Mouse (Mus musculus) cerebellum, postnatal 14 days (tissue): ENCODE measurements around the gene Filip1.

Experiments used
- DNase-seq, 2 experiments: peaks; one replicate each; pipeline ENCODE4 v3.0.0; 2021; ENCODE audit warnings: mixed read lengths in 2 of 2

Filip1 gene

DNA sequence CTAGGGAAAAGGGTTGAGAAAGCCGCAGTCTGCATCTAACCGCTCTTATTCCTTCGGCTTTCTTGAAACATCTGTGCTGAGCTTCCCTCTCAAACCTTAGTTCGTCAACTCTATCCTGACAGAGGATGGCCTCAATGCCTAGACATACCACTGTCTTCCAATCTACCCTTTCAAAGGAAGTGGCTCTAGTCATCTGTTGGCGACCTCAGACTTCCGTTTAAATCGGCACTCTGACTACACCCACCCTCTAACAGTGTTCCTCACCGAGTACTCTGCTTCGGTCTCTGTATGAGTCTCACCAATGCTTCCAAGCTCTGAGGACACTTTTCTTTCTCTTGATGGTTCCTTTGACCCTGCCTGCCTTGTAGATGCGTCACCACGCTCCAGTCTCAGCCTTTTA lies 196.6 kb downstream of the Filip1 start:
- DNase-seq, result no peak

DNA sequence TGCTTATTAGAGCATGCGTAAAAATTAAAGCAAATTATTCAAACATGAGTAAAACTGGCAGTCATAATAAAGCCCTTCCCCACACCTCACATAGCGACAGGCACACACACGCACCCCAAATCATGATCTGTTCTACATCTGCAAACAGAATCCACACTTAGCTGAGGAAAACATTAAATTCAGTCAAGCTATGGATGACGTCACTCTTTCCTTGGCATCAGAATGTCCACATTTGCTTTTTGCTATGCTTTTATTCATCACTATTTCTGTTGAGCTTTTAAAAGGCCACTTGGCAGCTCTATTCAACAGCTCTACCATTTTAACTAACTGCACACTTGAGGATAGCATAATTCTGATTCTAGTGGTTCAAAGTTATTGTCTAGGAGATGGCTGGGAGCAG lies 198.1 kb downstream of the Filip1 start:
- no peak for DNase-seq

DNA sequence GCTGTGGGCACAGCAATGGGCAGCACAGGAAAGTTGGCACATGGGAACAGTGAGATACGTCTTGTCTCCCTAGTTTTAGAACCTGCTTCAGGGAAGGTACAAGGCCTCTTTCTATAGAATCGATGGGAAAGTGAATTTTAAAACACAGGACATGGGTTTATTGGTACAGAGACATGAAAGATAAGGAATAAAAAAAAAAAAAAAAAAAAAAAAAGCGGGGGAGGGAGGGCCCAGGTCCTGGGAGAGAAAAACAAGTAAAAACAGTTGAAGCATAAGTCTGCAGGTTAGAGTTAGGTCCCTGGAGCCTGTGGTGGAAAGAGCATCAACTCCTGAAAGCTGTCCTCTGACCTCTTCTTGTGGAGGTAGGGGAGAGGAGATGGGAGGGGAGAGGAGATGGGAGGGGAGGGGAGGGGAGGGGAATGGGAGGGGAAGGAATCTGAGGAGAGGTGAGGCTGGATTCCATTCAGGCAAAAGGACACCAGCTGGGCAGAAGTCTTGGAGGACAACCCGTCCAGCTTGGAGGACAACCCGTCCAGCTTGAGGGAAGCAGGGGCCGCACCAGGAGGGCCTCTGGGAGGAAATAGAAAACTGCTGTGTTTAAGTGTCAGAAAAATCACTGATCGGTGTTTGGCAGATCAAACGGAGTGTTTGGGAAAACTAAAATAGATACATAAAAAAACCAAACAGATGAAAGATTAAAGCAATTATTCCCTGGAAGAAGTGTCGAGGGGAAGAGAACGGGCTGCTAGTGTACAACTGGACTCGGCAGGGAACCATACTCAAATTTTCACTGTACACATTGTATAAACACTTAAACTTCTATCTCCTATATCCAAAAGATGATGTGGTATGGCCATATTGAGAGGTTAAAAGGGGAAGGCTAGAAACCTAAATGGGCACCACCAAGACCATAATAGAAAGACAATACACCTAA lies 201.4 kb downstream of the Filip1 start:
- DNase-seq, result no peak

DNA sequence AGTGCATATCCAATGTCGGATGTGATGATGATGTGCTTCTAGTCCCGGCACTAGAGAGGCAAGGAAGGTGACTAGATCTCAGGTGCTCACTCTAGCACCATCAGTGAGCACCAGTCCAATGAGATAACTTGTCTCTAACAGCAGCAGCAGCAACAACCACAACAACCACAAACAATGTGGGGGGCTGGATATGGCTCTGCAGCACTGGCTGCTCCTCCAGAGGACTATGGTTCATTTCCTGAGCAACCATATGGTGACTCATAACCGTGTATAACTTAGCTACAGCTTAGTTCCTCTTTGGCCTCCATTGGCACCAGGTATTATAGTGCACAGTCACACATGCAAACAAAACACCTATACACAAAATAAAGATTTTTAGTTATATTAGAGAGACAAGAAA lies 202.1 kb downstream of the Filip1 start:
- DNase-seq, result no peak

DNA sequence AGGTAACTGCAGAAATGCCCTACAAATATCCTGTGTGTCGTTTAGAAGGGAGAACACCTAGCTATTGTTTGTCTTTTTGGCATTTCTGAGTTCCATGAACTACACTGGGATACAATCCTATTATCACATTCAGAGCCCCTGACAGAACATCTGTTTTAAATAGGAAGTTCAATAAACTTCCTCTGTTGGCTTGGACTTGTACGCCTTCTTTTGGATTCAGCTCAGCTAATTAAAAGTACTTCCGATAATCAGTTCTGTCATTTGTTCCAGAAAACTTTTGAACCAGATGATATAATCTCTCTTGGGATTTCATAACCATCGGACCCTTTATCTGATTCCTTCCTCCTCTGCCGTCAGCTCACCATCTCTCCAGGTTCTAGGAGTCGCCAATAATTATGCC lies 203.2 kb downstream of the Filip1 start:
- DNase-seq, result no peak

DNA sequence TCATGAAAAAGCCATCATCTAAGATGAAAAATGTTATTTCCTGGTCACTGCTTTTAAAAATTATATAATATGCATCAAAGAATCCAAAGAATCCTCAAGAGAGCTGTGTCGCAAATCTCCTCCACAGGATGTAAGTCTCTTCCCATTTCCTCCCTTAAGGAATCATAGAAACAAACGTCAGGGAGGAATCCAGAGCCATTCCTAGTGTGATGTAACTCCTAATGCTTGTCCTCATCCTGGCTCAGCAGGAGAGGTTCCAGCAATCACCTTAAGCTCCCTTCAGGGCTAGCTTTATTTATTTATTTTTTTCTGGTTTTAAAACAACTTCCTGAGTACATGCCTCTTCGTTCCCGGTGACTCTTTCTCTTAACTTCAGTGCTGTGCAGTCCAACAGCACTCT lies 205.5 kb downstream of the Filip1 start:
- DNase-seq, result no peak

DNA sequence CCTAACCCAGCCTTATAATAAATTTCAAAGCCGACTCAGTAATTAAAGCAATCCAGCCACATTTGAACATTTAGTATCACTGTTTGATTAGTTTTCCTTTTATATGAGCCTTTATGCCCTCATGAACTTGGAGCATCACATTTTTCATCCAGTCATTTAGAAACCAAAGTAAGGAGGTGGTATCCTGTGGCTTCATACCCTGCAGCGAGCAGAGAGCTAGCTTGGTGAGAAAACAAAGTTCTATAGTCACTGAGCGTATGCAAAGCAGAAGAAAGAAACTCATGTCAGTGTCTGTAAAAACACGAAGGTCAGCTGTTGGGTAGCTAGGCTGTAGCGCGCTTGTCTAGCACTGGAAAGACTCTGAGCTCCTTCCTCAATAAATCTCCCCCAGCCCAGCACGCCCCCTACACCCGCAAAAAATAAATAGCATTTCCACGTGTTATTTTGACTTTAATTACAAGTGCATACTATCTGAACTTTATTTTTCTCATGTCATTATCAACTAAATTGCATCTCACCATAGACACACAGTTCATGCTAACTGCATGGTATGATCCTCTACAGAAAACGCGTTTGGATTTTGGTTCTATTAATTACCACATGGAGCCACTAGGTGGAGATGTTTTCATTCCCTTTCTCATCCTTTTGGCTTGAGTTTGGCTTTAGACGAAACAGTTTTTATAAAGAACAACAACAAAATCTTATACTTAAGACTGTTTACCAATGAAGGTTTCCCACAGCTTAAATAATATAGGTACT lies 206.2 kb downstream of the Filip1 start:
- peak; percentile 30 to 61 for DNase-seq

DNA sequence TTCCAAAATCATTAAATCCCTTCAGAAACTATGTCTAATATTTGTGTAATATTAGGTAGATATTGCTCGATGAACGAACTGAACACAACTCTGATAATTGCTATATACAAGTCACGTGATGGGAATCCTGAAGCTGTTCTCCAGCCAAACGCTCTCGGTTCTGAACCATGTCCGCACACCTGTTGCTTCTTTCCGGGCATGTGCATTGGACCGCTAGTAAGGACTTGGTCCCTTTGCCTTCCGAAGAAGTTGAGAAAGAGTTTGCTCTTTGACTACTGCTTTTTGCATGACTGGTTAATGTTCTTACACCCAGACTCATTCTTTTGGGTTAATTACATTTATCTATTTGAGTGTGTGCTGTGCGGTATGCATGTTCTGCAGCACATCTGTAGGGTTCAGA lies 207.2 kb downstream of the Filip1 start:
- DNase-seq, result no peak

DNA sequence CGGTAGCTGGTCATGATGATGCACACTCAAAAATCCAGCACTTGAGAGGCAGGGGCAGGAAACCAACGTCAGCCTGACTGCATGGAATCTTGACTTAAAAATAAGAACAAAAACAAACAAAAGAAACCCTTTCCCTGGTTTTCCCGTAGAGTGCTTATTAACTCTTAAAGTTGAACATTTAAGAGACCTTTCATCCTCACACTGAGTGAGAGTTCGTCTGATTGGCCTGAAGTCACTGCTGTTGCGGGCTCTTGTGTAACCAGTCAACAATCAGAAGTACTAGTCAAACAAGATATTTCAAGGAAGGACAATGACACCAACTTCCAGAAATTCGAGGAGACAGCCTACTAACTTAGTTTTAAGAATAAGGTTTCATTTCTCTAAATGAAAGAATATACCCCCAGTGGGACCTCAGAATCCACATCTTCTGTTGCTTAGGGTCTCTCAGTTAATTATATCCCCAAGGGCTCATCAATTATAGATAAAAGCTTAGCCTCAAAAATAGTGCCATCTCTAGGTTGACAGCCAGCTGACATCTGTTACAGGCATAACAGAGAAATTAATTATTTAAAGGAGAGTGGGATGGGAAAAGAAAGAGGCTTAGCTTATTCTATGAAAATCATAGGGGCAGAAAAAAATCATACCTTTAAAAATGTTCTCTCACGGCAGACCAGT lies 216.1 kb downstream of the Filip1 start:
- DNase-seq, result no peak

DNA sequence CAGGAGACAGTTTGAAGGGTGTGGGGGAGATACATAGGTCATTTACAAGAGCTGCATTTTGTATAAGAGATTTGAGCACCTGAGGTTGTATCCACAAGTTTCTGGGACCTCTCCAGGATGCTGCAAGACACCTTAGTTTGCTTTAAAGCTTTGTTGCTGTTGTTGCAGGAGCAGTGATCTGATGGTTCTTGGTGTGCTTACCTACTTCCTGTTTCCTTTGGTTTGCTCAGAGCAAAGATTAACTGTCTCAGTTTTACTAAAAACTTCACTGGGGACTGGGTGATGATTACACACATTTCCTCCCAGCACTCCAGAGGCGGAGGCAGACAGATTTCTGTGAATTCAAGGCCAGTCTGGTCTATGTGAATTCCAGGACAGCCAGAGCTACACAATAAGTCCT lies 217.6 kb downstream of the Filip1 start:
- no peak for DNase-seq

DNA sequence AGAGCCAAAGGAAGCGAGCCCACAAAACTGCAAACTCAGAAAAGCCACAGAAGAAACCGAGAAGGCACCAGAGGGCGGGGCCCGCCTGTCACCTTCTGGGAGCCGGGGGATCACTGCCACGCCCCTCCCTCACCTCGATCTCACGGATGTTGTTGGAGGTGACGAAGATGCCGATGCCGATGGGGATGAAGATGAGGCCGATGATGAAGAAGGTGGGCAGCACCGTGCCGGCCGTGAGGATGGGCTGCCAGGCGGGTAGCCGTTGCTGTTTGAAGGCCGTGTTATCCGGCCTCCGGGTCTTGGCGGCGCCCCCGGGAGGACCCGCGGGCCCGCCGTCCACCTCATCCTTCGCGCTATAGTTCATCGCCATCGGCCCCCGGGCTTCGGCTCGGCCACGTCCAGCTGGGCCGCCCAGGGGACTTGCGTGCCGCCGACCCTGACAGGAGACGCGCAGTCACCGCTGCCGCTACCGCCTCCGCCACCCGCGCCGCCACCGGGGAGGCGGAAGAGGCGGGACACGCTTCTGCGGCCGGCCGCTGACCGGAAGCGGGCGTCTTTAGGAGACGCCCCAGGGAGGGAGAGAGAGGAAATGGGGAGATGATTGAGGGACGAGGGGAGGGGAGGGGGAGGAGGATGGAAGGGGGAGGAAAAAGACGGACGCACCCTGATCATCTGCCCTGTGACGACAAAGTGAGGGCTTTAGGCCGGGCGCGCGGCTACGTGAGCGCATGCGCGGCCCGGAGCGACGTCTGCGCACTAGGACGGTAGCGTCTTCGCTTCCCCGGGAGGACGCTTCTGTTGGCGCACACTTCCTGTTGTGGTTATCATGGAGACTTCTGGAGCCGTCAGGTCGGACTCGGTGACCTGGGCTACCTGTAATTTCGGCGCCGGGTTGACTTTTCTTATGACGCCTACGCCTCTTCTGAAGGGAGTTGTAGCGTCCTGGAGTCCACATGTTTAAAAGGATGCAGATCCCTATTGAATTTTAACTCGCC lies 219.5 kb downstream of the Filip1 start, which contains the start of gene Tmem30a:
Tmem30a (minus strand) TSS at position 667 of the 995 bp plus-strand sequence.
- DNase-seq, result peak; percentile 96 to 97

DNA sequence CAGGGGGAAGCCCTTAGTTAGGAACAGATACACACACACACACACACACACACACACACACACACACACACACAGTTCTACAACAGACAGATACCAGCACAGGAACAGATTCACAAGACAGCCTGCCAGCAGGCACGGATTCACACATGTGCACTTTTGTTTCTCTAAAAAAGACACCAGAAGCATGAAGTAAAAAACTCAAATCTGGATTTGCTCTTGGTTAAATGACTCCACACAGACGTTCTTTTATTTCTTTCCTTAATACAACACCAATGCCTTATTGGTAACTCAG lies 226.9 kb downstream of the Filip1 start:
- DNase-seq, result no peak

DNA sequence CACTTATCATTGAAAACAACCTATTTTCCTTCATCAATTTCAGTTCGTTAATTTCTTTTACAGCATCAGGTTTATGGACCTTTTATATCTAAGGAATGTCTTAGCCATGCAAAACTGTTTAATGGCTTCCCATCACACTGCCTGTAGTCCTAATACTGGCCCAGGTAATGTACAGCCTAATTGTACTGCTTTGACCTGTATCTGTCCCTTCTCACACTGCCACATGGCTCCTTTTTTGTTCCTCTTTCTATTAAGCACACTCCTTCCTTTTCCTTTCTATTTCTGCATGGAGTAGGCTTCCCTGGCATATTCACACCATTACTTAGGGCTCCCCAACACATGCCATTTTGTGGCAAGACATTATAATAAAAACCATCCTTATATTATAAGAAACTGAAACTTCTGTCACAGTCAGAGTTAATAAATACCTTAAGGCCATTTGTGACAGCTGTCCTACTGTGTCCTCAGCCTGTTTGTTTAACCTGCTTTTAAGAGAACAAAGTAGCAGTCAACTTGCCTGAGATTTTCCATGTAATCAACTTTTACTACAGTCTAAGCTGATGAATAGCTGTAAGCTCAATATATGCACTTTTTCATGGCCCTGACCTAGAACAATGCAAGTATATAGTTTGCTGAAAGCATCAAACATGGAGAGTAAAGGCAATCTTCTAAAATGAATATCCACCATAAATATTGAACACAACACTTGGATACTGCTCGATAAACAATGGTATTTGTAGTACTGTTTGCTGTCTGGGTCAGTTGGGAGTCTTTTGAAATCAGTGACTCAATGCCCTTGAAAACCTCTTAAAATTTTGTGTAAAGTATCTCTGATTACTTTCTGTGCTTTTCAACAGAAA lies 227.5 kb downstream of the Filip1 start:
- DNase-seq, result no peak

DNA sequence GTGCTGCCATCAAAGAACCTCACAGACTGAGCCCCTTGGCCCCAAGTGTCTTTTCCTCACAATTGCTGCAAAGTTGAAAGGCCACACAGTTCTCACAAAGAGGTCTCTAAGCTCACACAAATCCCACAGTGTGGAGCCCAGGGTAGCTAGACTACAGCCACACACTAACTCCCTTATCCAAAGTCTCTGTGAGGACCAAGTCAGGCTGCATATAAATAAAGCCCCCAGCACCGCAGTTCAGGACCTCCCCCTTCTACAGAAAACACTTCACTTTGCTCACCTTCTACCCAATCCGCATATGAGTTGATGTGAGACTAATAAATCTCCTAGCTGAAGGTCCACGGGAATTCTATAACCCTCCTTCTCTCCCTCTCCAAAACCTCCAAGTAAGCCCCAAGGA lies 228.2 kb downstream of the Filip1 start:
- DNase-seq, result no peak

DNA sequence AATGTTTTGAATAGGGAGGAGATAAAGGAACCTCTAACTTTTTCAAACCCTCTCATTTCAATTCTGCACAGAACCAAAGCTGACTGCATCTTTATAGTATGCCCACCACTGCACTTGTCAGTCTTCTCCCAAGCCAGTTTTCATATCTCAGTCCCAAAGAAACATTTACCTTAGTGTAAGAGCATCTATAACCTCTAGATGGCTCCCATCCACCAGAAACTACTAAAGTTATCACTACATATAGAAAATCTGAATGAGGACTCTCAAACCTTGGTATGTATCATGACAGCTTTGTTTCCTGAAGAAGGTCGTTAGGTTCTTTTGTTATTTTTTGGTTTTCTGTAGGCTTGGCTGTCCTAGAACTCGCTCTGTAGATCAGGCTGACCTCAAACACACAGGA lies 233.3 kb downstream of the Filip1 start:
- no peak for DNase-seq

DNA sequence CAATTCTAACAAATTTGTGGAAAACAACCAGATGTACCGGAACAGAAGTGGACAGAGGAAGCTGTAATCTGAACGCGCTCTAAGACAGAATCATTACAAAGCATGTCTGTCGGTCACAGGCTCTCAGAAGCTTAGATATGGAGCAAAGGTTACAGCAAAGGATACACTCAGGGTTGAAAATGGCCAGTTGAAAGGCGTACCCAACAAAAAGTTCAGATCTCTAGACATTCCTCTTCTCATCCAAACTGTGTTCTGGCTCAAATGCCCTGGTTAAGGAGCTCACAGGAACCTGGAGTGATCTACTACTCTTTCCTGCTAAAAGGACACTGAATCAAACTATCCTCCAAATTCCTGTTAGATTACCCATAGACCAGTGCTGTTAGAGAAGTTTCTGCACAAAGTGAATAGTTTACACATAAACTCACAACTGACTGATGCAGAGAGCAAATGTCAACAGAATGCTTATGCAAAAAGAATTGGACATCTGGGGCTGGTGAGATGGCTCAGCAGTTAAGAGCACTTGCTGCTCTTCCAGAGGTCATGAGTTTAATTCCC lies 245.6 kb downstream of the Filip1 start:
- no peak for DNase-seq

DNA sequence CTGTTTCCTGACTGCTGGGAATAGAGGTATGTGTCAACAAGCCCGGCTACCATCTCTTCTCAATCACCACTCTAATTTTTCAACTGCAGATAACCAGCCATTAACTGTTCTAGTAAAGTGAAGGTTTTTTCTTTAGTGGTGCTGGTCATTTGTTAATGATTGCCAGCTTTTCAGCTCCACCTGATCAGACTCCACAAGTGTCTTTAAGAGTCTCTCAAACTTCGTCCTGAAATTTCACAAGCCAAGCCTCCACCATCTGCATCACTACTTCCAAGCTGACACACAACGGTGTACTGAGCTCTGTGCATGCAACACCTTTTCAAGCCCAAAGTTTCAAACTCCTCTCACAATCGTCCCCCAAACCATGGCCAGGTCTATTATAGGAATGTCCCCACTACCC lies 247.3 kb downstream of the Filip1 start:
- DNase-seq, result no peak
